Mouse (Mus musculus) midbrain, embryonic 13.5 days (tissue): Measurements from ENCODE around the gene Apbb2. TPM values are rescaled to one million over a fixed set of nuclear protein-coding genes. Genes with fewer than 3 reads are reported as not detected.

ENCODE experiments used
- ATAC-seq: fragments of 200-750 bp; cut with Nextera tagmentation; 2 replicates; pipeline ENCODE4 v1.8.0; 2017; ENCODE audit warnings: mild to moderate bottlenecking, moderate TSS enrichment, moderate library complexity
- H3K27ac ChIP-seq: fragments of 300-500 bp; sonication (generic); 2 replicates; pipeline ENCODE4 v1.5.1; 2015; ENCODE audit warnings: inconsistent platforms, mild to moderate bottlenecking, moderate library complexity
- H3K27me3 ChIP-seq: fragments of 300-500 bp; sonication (generic); 2 replicates; pipeline ENCODE4 v1.6.1; 2015; ENCODE audit warnings: mild to moderate bottlenecking, inconsistent platforms
- H3K36me3 ChIP-seq: fragments of 300-500 bp; sonication (generic); 2 replicates; pipeline ENCODE4 v1.6.1; 2015; ENCODE audit warnings: mild to moderate bottlenecking, inconsistent platforms
- H3K4me1 ChIP-seq: fragments of 300-500 bp; sonication (generic); replicated peaks from 2 replicates; pipeline ENCODE4 v1.6.1; 2015; ENCODE audit warnings: inconsistent platforms
- H3K4me2 ChIP-seq: fragments of 300-500 bp; sonication (generic); replicated peaks from 2 replicates; pipeline ENCODE4 v1.6.1; 2015; ENCODE audit warnings: moderate library complexity, mild to moderate bottlenecking, inconsistent platforms
- H3K4me3 ChIP-seq: fragments of 300-500 bp; sonication (generic); replicated peaks from 2 replicates; pipeline ENCODE4 v1.5.1; 2015; ENCODE audit warnings: mild to moderate bottlenecking, inconsistent platforms
- H3K9ac ChIP-seq: fragments of 300-500 bp; sonication (generic); replicated peaks from 2 replicates; pipeline ENCODE4 v1.6.1; 2015; ENCODE audit warnings: mild to moderate bottlenecking, inconsistent platforms
- H3K9me3 ChIP-seq: fragments of 300-500 bp; sonication (generic); 2 replicates; pipeline ENCODE4 v1.6.1; 2016; ENCODE audit warnings: mild to moderate bottlenecking, inconsistent platforms
- WGBS: fragments of 180-500 bp; shearing (Covaris S2); methylation state at CpG from one replicate; pipeline ENCODE4 v1.1.7; 2015; 5-methylcytosine and 5-hydroxymethylcytosine counted together
- polyA plus RNA-seq: library from polyadenylated mRNA; unstranded; fragments of >200 nt; fragmentation: Nextera tagmentation; extraction: Ambion mirVana; gene quantifications from 2 replicates; pipeline ENCODE4 v1.2.1, GENCODE M21; 2015

Apbb2 gene
- polyA plus RNA-seq, 1 experiment from 2014 or later = 93.4 TPM

DNA sequence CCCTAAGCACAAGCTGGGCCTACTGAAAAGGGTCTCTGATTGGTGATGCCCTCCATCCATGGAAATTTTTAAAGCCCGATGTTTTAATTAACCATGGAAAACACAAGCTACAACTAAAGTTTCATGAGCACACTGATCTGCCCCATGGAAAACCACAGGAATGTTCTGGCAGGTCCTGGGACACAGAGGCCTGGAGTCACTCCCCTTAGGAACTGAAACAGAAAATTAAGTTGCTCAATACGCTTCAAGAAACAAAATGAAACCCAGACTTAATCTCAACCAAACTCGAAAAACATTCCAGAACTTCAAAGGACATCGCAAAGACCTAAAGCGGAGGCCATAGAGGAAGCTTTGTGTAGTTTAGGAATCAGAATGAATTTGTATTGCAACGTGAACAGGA lies 74.8 kb downstream of the Apbb2 start:
- ATAC-seq = no peak
- Histone ChIP-seq H3K9me3 (peaks cover 8% of the 10 kb centered on the region), H3K9ac (no peak overlapping the region), H3K27me3 (no peaks in the 10 kb centered on the region), H3K4me1 (peaks cover 29% of the 10 kb centered on the region), H3K36me3 (peaks cover 4% of the 10 kb centered on the region; the same call in 1 of the 2 replicates), H3K4me2 (no peak overlapping the region), H3K4me3 (no peak overlapping the region), H3K27ac (no peak overlapping the region)
- 49% methylated on average over 6 of the region's 6 CpGs for WGBS

DNA sequence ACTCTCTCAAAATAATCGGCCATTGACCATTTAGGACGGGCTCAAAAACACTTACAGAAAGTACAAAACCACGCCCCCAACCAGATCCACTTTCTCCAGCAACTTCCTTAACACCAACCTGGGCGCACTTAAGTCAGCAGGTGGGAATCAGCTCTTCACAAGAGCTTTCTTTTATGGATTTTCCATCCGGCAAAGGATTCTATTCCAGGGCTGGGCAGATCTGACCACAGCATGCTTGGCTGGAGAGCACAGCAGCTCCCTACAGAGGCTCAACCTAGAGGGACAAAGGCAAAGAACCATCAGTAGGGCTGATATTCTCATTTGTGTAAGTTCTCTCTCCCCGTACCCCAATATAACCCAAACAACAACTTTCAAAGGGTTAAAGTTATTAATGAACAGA lies 75.2 kb downstream of the Apbb2 start:
- no peak overlapping the region for H3K4me3 ChIP-seq
- H3K9me3 ChIP-seq = peaks cover 4% of the 10 kb centered on the region; the same call in 1 of the 2 replicates
- H3K4me2 ChIP-seq = no peak overlapping the region
- no peak for ATAC-seq
- peaks cover 29% of the 10 kb centered on the region for H3K4me1 ChIP-seq
- H3K9ac ChIP-seq = no peak overlapping the region
- H3K27me3 ChIP-seq = no peaks in the 10 kb centered on the region
- no peak overlapping the region for H3K27ac ChIP-seq
- WGBS = 67% methylated on average over 6 of the region's 6 CpGs
- H3K36me3 ChIP-seq = peaks cover 4% of the 10 kb centered on the region; the same call in 1 of the 2 replicates

DNA sequence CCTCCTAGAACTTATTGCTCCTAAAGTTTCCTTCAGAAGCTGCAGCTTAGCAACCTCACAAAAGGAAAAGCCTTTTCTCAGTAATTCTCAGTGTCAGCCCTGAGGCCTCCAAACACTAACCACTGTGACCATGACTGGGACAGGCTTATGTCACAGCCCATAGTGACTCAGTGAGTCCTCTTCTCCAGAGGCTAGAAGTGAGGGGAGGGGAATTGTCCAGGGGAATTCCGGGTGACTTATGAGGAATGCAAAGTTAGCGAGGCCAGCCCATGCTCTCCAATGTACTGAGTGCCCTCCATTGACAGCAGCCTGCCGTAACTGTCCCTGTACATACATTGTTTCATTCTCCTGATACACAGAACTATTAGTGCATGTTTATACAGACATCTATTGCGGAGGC lies 76.1 kb downstream of the Apbb2 start:
- 0 out of 2 replicates have a peak, but pooled peaks have one; percentile 27 for ATAC-seq
- H3K9me3 ChIP-seq = no peaks in the 10 kb centered on the region
- H3K27me3 ChIP-seq = no peaks in the 10 kb centered on the region
- 76% methylated on average over 4 of the region's 4 CpGs for WGBS
- H3K36me3 ChIP-seq = 0 out of 2 replicates have a peak, but pooled peaks cover 3% of the 10 kb centered on the region
- H3K4me2 ChIP-seq = no peak overlapping the region
- H3K9ac ChIP-seq = no peak overlapping the region
- H3K4me3 ChIP-seq = no peak overlapping the region
- 0 out of 2 replicates have a peak overlapping the region, but pooled peaks have one; percentile 19 for H3K27ac ChIP-seq
- H3K4me1 ChIP-seq = peaks cover 29% of the 10 kb centered on the region

DNA sequence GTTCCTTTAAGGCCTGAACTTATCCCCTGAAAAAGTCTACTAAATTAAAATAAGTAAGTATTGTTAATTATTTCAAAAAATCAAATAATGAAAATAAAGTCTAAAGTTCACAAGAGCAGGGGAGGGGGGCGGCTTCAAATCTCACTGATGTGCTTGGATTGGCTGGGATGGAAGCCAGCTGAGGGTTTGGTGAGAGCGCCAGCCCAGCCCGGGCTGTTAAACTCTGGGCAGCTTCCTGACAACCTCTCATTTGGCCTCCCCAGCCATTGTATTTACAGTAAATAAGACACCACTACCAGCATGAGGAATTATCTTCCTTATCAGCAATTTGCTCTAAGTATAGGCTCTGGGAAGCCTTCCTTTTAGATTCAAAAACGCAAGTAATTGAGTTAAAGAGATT lies 77.2 kb downstream of the Apbb2 start:
- Histone ChIP-seq H3K4me2 (no peak overlapping the region), H3K27ac (no peak overlapping the region), H3K4me3 (no peak overlapping the region), H3K27me3 (no peaks in the 10 kb centered on the region), H3K4me1 (peaks cover 36% of the 10 kb centered on the region), H3K36me3 (no peaks in the 10 kb centered on the region), H3K9ac (no peak overlapping the region), H3K9me3 (no peaks in the 10 kb centered on the region)
- no peak for ATAC-seq
- WGBS = 88% methylated on average over 4 of the region's 4 CpGs

DNA sequence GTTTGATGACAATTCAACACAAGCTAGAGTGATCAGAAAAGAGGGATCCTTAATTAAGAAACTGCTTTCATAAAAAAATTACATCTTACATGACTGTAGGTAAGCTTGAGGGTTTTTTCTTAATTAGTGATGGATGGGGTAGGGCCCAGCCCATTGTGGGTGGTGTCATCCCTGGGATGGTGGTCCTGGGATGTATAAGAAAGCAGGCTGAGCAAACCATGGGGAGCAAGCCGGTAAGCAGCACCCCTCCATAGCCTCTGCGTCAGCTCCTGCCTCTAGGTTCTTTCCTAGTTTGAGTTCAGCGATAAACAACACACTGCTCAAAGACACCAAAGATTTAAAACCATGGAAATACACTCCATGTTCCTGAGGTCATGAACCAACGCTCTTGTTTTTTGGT lies 78.3 kb downstream of the Apbb2 start:
- ATAC-seq = no peak
- peaks cover 36% of the 10 kb centered on the region for H3K4me1 ChIP-seq
- no peak overlapping the region for H3K9ac ChIP-seq
- no peak overlapping the region for H3K4me3 ChIP-seq
- H3K27ac ChIP-seq = no peak overlapping the region
- H3K4me2 ChIP-seq = no peak overlapping the region
- no peaks in the 10 kb centered on the region for H3K9me3 ChIP-seq
- H3K27me3 ChIP-seq = no peaks in the 10 kb centered on the region
- 96% methylated on average over 4 of the region's 4 CpGs for WGBS
- no peaks in the 10 kb centered on the region for H3K36me3 ChIP-seq

DNA sequence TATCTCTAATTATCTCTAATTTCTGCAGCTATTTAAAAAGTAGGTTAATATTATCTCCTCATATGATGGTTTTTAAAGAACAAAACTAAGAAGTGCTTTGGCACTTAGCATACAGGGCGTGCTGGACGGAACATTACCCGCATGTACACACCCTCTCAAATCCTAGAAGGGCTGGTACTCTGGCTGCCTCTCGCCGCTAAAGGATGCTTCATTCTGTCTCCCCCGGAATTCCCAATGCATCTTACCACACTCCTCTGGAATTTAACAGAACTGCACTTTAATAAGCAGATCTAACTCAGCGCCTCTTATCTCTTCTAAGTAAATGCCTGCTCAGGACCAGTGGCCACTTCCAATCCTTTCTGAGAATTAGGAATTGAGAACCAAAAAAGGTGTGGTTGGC lies 80.8 kb downstream of the Apbb2 start:
- Histone ChIP-seq H3K4me1 (peaks cover 33% of the 10 kb centered on the region), H3K9ac (no peak overlapping the region), H3K4me3 (no peak overlapping the region), H3K4me2 (no peak overlapping the region), H3K27me3 (no peaks in the 10 kb centered on the region), H3K27ac (no peak overlapping the region), H3K9me3 (no peaks in the 10 kb centered on the region), H3K36me3 (no peaks in the 10 kb centered on the region)
- no peak for ATAC-seq
- 86% methylated on average over 7 of the region's 7 CpGs for WGBS

DNA sequence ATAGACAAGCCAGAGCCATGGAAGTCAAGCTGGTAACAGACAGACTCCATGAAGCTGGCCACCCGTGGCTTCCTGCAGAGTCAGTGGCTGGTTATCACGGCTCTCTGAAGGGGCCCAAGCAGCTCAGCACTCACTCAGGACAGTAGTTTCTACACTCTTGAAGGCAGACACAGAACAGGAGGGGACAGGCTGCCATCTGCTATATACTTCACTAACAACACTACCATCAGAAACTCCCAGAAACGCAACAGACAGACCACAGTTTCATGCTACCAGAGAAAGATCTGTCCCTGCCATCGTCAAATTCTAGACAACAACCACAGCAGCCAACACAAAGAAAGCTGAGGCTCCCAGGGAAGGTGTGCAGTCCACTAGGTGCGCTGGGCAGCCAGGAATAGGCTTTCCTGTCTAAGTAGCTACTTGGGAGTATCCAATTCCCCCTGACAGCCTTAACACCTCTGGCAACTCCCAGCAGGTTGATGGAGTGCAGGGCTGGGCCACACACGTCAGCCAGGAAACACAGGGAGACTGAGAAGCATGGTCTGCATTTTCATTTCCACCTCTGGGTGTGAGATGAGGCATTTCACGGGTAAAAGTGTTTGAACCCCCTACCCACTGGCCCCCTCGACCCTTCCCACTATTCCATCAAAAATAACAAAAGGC lies 81.8 kb downstream of the Apbb2 start:
- Histone ChIP-seq H3K4me3 (no peak overlapping the region), H3K9me3 (no peaks in the 10 kb centered on the region), H3K36me3 (no peaks in the 10 kb centered on the region), H3K27ac (peak overlapping the region; percentile 71), H3K4me1 (peaks cover 30% of the 10 kb centered on the region), H3K27me3 (no peaks in the 10 kb centered on the region), H3K9ac (no peak overlapping the region), H3K4me2 (no peak overlapping the region)
- no peak for ATAC-seq
- 63% methylated on average over 8 of the region's 8 CpGs for WGBS

DNA sequence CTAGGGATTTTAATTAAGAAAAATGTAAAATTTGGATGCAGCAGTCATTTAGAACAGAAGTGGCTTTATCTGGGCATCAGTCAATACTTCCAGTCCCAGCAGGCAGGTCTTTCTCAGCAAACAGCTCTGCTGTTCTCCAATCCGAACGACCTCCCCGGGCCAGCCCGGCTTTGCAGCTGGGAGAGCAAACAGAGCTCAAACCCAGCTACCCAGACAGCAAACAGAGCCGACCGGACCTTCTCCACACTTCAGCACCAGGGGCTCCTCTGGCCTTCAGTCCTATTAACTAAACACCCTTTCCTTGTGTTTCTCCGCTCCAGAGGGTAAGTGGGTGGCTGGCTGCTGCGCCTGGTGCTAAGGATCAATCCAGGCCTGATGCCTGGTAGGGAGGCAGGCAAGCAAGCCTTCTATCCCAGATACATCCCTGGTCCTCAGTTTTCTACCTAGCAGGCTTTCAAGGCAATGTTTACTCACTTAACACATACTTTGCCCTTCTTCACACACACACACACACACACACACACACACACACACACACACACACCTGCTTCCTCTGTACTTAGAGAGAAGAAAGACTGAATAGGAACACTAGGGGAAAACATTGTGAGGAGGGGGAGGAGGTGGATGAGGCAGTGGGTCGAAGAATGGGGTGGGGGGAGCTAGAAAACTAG lies 82.9 kb downstream of the Apbb2 start:
- peak overlapping the region; percentile 14; the same call in 1 of the 2 replicates for H3K9ac ChIP-seq
- peak; percentile 51; the same call in 1 of the 2 replicates for ATAC-seq

DNA sequence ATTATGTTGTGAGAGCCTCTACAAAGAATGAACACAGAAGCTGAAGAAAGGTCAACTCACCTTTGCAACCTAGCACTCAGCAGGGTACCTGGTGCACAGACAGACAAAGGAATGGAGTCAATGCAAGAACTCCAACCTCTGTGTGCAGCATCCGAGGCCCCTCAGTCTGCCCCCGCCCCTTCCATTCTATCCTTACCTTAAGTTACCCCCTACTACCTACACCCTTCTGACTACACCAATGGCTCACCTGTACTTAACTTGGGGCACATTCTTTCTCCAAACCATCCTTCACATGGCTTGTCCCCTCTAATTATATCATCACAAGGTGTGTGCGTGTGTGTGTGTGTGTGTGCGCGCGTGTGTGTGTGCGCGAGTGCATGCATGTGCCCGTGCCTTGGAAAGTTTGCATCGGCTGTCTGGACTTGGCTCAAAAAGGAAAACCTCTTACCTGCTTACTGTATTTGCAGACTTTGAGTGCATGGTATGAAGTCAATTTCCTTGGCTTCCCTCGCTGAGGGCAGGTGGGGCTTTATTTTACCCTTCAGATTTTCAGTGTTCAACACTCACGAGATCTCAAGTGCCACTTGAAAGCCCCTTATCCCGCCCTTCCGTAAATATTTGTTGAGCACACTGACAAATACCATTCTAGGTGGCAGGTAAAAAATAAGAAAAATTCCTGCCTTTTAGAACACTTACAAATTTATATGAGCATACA lies 84.7 kb downstream of the Apbb2 start:
- no peaks in the 10 kb centered on the region for H3K9me3 ChIP-seq
- H3K4me3 ChIP-seq = no peak overlapping the region
- H3K27ac ChIP-seq = no peak overlapping the region
- no peaks in the 10 kb centered on the region for H3K27me3 ChIP-seq
- no peak for ATAC-seq
- 91% methylated on average over 14 of the region's 14 CpGs for WGBS
- H3K4me1 ChIP-seq = peaks cover 31% of the 10 kb centered on the region
- H3K9ac ChIP-seq = no peak overlapping the region
- no peak overlapping the region for H3K4me2 ChIP-seq
- no peaks in the 10 kb centered on the region for H3K36me3 ChIP-seq

More for the DNA sequence above, 82.9 kb downstream of the Apbb2 start:
- Histone ChIP-seq H3K4me1 (peaks cover 30% of the 10 kb centered on the region), H3K27me3 (no peaks in the 10 kb centered on the region), H3K27ac (peak overlapping the region; percentile 71), H3K9me3 (no peaks in the 10 kb centered on the region), H3K4me2 (no peak overlapping the region), H3K4me3 (no peak overlapping the region), H3K36me3 (no peaks in the 10 kb centered on the region)
- 45% methylated on average over 9 of the region's 9 CpGs for WGBS

DNA sequence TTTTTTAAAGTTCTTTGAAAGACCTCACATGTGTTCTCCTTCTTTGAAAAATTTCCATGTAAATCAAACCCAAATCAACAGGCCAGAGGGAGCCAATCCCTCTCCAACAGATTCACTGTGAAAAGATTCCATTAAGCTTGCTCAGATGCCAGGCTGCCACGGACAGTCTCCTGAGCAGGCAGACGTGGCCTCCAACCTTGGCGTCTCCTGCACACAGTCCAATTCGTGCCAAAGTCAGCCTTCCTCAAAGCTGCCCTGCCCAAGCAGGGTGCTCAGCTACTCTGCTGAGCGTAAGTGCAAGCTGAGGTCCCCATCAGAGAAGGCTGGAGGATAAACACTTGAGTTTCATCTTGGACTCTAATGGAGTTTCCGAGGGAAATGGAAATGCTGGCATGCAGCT lies 85.8 kb downstream of the Apbb2 start:
- no peaks in the 10 kb centered on the region for H3K27me3 ChIP-seq
- H3K9ac ChIP-seq = no peak overlapping the region
- H3K36me3 ChIP-seq = no peaks in the 10 kb centered on the region
- H3K4me3 ChIP-seq = no peak overlapping the region
- H3K4me2 ChIP-seq = no peak overlapping the region
- no peaks in the 10 kb centered on the region for H3K9me3 ChIP-seq
- WGBS = 84% methylated on average over 6 of the region's 6 CpGs
- H3K4me1 ChIP-seq = peaks cover 39% of the 10 kb centered on the region
- no peak for ATAC-seq
- H3K27ac ChIP-seq = no peak overlapping the region

DNA sequence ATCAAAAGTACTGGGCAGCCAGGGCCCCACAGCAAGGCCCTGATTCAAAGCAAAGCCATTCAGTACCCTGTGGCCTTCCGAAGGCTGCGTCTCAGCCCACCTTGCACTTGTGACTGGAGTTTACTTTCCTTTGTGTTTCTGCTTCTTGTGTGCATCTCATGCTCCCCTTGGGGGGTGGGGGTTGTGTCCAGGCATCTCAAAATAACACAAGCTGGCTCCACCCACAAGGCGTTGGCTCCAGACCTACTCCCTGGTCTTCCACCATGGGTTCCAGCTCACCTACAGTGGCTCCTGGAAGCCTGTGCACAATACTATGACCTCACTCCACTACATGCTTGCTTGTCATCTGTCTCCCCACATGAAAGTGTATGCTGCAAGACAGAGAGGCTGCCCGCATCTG lies 88.2 kb downstream of the Apbb2 start:
- WGBS = 86% methylated on average over 4 of the region's 4 CpGs
- Histone ChIP-seq H3K4me3 (no peak overlapping the region), H3K9me3 (no peaks in the 10 kb centered on the region), H3K27ac (no peak overlapping the region), H3K9ac (no peak overlapping the region), H3K36me3 (no peaks in the 10 kb centered on the region), H3K4me1 (peaks cover 34% of the 10 kb centered on the region), H3K27me3 (no peaks in the 10 kb centered on the region), H3K4me2 (no peak overlapping the region)
- ATAC-seq = no peak

DNA sequence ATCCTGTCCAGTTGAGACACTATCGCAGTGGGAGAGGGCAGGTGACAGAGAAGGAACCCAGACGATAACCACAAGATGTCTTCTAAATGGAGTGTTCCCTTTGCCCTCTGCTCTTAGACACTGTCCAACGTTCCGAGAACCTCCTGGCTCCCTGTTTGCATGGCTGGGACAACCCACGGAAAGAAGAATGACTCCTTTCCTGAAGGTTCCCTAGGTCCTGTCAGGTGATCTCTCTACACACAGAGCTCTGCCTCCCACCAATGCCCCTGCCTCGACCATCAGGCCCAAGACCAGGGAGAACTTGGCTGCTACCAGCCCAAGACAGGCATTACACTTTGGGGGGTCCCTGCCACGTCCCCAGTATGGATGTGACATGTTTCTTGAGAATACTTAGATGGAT lies 89.0 kb downstream of the Apbb2 start:
- 87% methylated on average over 7 of the region's 7 CpGs for WGBS
- H3K27ac ChIP-seq = no peak overlapping the region
- no peak for ATAC-seq

More for the DNA sequence above, 89.0 kb downstream of the Apbb2 start:
- no peak overlapping the region for H3K4me3 ChIP-seq
- H3K27me3 ChIP-seq = no peaks in the 10 kb centered on the region
- no peaks in the 10 kb centered on the region for H3K36me3 ChIP-seq
- H3K9ac ChIP-seq = no peak overlapping the region
- H3K4me1 ChIP-seq = peaks cover 31% of the 10 kb centered on the region
- no peaks in the 10 kb centered on the region for H3K9me3 ChIP-seq
- no peak overlapping the region for H3K4me2 ChIP-seq
